ENCODE assay signal across 19 mouse cellular contexts in genomic region chr6:74271156-74271897, GRCm38 (mm10).
DNase-seq lines count a peak whose midpoint lies in the region; ATAC-seq lines count a peak whose summit lies in the region.
"Had no signal": no experiment of that assay in that cellular context is flagged by ENCODE, and none has a peak within 500 bp of the region (broad histone marks: within the 10 kb centered on the region; RNA-seq: fewer than 3 reads in every experiment).

No protein-coding gene starts in this region.

- peak; percentile 58; the same call in 1 of the 2 replicates for ATAC-seq in forebrain, embryonic 13.5 days
- no peak for ATAC-seq in forebrain, embryonic 11.5 days (replicated peaks; ENCODE audit: low FRiP score)
- ATAC-seq: inflammation-experienced regulatory T-cells, adult 6 months had no signal

- intact Hi-C loops in left cerebral cortex, postnatal 10 days (cut with DNase I) = no loop called here

- H3K9me3 ChIP-seq in forebrain, embryonic 13.5 days (replicated peaks) = no peaks in the 10 kb centered on the region
- H3K9me3 ChIP-seq in forebrain, embryonic 11.5 days (ENCODE audit: control insufficient read depth, low read length) = no peaks in the 10 kb centered on the region
- H3K9me3 ChIP-seq: heart, embryonic 10.5 days; kidney, embryonic 15.5 days; midbrain, embryonic 10.5 days had no signal

- H3K4me1 ChIP-seq in forebrain, embryonic 13.5 days = no peaks in the 10 kb centered on the region
- no peaks in the 10 kb centered on the region for H3K4me1 ChIP-seq in forebrain, embryonic 11.5 days (replicated peaks; ENCODE audit: control insufficient read depth, insufficient read depth, low read length)
- H3K4me1 ChIP-seq: heart, embryonic 10.5 days; kidney, embryonic 15.5 days; midbrain, embryonic 10.5 days had no signal

- H3K9ac ChIP-seq in forebrain, embryonic 13.5 days = no peak overlapping the region
- H3K9ac ChIP-seq in forebrain, embryonic 11.5 days (ENCODE audit: low read length) = no peak overlapping the region
- H3K9ac ChIP-seq: kidney, embryonic 15.5 days had no signal

- no peaks in the 10 kb centered on the region for H3K27me3 ChIP-seq in forebrain, embryonic 13.5 days
- H3K27me3 ChIP-seq in forebrain, embryonic 11.5 days (ENCODE audit: control insufficient read depth, insufficient read depth, low read length) = no peaks in the 10 kb centered on the region
- H3K27me3 ChIP-seq: CH12.LX; kidney, embryonic 15.5 days had no signal

- no peak overlapping the region for H3K4me3 ChIP-seq in forebrain, embryonic 13.5 days
- H3K4me3 ChIP-seq in forebrain, embryonic 11.5 days (ENCODE audit: low read depth, low read length) = no peak overlapping the region
- H3K4me3 ChIP-seq: heart, embryonic 10.5 days; kidney, embryonic 15.5 days; left cerebral cortex, adult 2 months; midbrain, embryonic 10.5 days had no signal

- WGBS in forebrain, embryonic 13.5 days = 82% methylated on average over 5 of the region's 5 CpGs
- WGBS in forebrain, embryonic 11.5 days = 84% methylated on average over 5 of the region's 5 CpGs

- H3K36me3 ChIP-seq in forebrain, embryonic 13.5 days (ENCODE audit: poor library complexity, severe bottlenecking) = no peaks in the 10 kb centered on the region
- no peaks in the 10 kb centered on the region for H3K36me3 ChIP-seq in forebrain, embryonic 11.5 days (ENCODE audit: control insufficient read depth, insufficient read depth, low read length)
- H3K36me3 ChIP-seq: heart, embryonic 10.5 days; kidney, embryonic 15.5 days; midbrain, embryonic 10.5 days had no signal

- H3K4me2 ChIP-seq in forebrain, embryonic 13.5 days = no peak overlapping the region
- no peak overlapping the region for H3K4me2 ChIP-seq in forebrain, embryonic 11.5 days (ENCODE audit: low read depth, low read length, severe bottlenecking)
- H3K4me2 ChIP-seq: kidney, embryonic 15.5 days had no signal

- no peak for DNase-seq in forebrain, embryonic 11.5 days (ENCODE audit: low spot score)
- DNase-seq in left cerebral cortex, adult 11 months (ENCODE audit: low spot score) = peak; percentile 2
- no peak for DNase-seq in left cerebral cortex, postnatal 10 days (ENCODE audit: extremely low spot score in 1 of 2, low spot score in 2 of 2)
- peak; percentile 50 to 57 for DNase-seq in cerebellum, postnatal 10 days
- peak; percentile 4 for DNase-seq in retina, adult 2 months (ENCODE audit: low read depth, low spot score)
- DNase-seq in ovary, postnatal 10 days (ENCODE audit: low spot score) = no peak
- DNase-seq in kidney, adult 8-10 months = no peak
- DNase-seq: adrenal gland, postnatal 25 days; heart, postnatal 14 days; lung, postnatal 14 days; right cerebral cortex, postnatal 4 days; thymus, adult 18-20 months had no signal

- no peak overlapping the region for H3K27ac ChIP-seq in forebrain, embryonic 13.5 days
- no peak overlapping the region for H3K27ac ChIP-seq in forebrain, embryonic 11.5 days (ENCODE audit: low read depth, low read length)
- H3K27ac ChIP-seq: heart, embryonic 10.5 days; kidney, embryonic 15.5 days; left cerebral cortex, adult 2 months; midbrain, embryonic 10.5 days had no signal

Comparison
In these comparisons a context has a peak if more than half of its experiments do, and no peak if none do; other contexts are left out.
1. DNase-seq: peak in left cerebral cortex, adult 11 months (single experiment), cerebellum, postnatal 10 days (2 of 2) and retina, adult 2 months (single experiment); none in forebrain, embryonic 11.5 days (single experiment), left cerebral cortex, postnatal 10 days (0 of 2), ovary, postnatal 10 days (single experiment) and kidney, adult 8-10 months (0 of 2).